Mouse (Mus musculus): Measurements from ENCODE around the gene Dnaja4. TPM values are rescaled to one million over a fixed set of nuclear protein-coding genes. Genes with fewer than 3 reads are reported as not detected.

Gene Dnaja4
- polyA plus RNA-seq (2014; fragmentation: Nextera tagmentation; extraction: Ambion mirVana): 3.7 and 4.3 TPM in 2 replicates

DNA sequence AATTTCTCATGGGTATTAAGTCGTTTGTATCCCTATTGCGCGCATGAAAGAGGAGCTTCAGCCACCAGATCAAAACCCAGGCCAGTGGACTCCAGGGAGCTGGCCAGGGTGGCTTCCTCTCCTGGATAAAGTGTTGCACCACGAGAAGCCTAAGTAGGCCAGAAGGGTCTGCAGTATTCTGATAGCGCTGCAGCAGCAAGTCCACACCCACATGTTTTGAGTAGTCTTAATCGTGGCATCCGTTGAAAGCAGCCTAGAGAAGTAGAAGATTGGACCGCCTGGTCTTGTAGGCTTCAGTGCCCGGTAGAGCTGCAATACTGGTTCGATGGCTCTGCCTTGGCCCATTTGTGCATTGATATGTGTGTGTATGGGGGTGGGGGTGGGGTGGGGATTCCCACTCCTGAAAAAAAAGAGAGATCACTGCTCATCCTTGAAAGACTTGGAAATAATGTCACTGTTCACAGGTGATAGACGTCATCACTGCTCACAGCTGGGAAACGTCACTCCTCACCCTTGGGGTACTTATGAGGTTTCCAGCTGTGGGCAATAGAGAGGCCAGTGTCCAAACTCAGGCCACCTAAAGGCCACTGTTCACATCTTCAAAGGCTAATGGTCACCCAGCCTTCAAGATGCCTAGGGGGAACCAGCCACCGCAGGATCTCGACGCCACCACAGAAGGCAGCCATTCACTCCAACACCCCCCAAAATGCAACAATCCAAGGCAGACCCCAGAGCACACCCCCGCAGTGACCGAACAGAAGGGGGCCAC lies at the start of gene Dnaja4:
Gene Dnaja4, plus strand, starts transcription at position 556 of the 769 bp plus-strand sequence.
- peak within 1 kb of the TSS; percentile 70 for H3K9ac ChIP-seq (ENCODE audit: low read length)
- WGBS: 67% methylated on average over 17 of the region's 17 CpGs
- H3K36me3 ChIP-seq (ENCODE audit: control insufficient read depth, insufficient read depth, low read length): no peaks in the 10 kb centered on the region
- DNase-seq (ENCODE audit: low spot score): no peak
- H3K9me3 ChIP-seq (ENCODE audit: control insufficient read depth, low read length): no peaks in the 10 kb centered on the region; the same call in 1 of the 2 replicates
- H3K27ac ChIP-seq (ENCODE audit: low read depth, low read length): no peak within 1 kb of the TSS
- 0 out of 2 replicates have a peak, but pooled peaks cover 6% of the 10 kb centered on the region for H3K4me1 ChIP-seq (ENCODE audit: control insufficient read depth, insufficient read depth, low read length)
- peak within 1 kb of the TSS; percentile 72 for H3K4me2 ChIP-seq (ENCODE audit: low read depth)
- H3K4me3 ChIP-seq (ENCODE audit: low read depth, low read length): peak within 1 kb of the TSS; percentile 64
- ATAC-seq (ENCODE audit: insufficient read depth, low FRiP score, low TSS enrichment): peak; percentile 20
- peaks cover 28% of the 10 kb centered on the region for H3K27me3 ChIP-seq (ENCODE audit: control insufficient read depth, insufficient read depth, low read length)

DNA sequence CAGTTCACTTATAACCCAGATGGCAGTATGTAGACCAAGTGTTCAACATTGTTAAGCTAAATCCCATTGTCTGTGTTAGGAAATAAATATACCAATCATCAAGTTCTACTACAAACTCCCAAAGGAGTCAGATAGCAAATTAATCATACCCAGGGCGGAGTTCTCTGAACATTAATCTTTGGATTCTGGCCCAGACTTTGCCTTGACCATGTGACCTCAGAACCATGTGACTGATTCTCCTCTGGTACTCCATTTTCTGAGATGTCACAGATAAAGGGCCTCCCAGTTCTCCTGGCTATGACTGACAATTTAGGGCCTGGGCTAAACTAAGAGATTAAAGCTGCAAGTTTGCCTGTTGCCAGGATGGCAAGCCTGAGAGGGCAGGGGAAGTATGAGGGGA lies 49.3 kb upstream of the Dnaja4 start:
- WGBS: 89% methylated on average over 1 of the region's 1 CpGs
- Histone ChIP-seq H3K9me3 (ENCODE audit: control insufficient read depth, low read length) (no peaks in the 10 kb centered on the region), H3K4me3 (ENCODE audit: low read depth, low read length) (no peak overlapping the region), H3K27ac (ENCODE audit: low read depth, low read length) (no peak overlapping the region), H3K9ac (ENCODE audit: low read length) (no peak overlapping the region), H3K4me2 (ENCODE audit: low read depth) (no peak overlapping the region), H3K4me1 (ENCODE audit: control insufficient read depth, insufficient read depth, low read length) (no peaks in the 10 kb centered on the region), H3K36me3 (ENCODE audit: control insufficient read depth, insufficient read depth, low read length) (no peaks in the 10 kb centered on the region), H3K27me3 (ENCODE audit: control insufficient read depth, insufficient read depth, low read length) (no peaks in the 10 kb centered on the region)
- ATAC-seq (ENCODE audit: insufficient read depth, low FRiP score, low TSS enrichment) (no peak), DNase-seq (ENCODE audit: low spot score) (no peak)

DNA sequence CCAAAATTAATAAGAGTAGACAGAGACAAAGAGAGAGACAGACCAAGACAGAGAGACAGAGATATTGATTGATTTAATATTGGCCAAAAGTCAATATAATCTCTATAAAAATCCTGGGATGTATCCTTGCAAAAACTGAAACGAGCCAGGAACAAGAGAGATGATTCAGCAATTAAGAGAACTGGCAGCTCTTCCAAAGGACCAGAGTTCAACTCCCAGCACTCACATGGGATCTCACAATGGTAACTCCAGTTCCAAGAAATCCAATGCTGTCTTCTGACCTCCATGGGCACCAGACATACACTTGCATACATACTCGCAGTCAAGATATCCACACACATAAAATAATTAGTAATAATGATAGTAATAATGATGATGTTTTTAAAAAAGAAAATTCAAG lies 45.9 kb upstream of the Dnaja4 start:
- H3K9me3 ChIP-seq (ENCODE audit: control insufficient read depth, low read length): no peaks in the 10 kb centered on the region
- ATAC-seq (ENCODE audit: insufficient read depth, low FRiP score, low TSS enrichment) (no peak), DNase-seq (ENCODE audit: low spot score) (no peak)
- no peak overlapping the region for H3K4me2 ChIP-seq (ENCODE audit: low read depth)
- H3K4me3 ChIP-seq (ENCODE audit: low read depth, low read length): no peak overlapping the region
- no peaks in the 10 kb centered on the region for H3K36me3 ChIP-seq (ENCODE audit: control insufficient read depth, insufficient read depth, low read length)
- H3K4me1 ChIP-seq (ENCODE audit: control insufficient read depth, insufficient read depth, low read length): no peaks in the 10 kb centered on the region
- H3K27ac ChIP-seq (ENCODE audit: low read depth, low read length): no peak overlapping the region
- WGBS: 85% methylated on average over 2 of the region's 2 CpGs
- H3K27me3 ChIP-seq (ENCODE audit: control insufficient read depth, insufficient read depth, low read length): no peaks in the 10 kb centered on the region
- no peak overlapping the region for H3K9ac ChIP-seq (ENCODE audit: low read length)

DNA sequence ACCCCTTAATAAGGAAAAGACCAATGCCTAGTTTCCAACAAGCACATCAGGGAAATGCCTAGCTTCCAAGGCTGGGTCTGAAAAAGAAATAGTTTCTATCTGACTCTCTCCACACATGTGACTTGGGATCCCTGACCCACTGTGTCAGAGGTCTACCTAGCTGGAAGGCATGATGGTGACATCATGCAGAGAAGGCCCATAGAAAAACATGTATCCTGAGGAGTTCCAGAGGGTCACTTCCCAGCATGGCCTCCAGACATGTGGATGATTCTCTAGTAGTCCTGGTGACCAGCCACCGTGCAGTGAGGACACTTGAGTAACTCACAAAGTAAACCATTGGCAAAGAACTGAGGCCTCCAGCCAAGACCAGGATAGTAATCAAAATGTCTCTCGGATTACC lies 42.8 kb upstream of the Dnaja4 start:
- H3K9me3 ChIP-seq (ENCODE audit: control insufficient read depth, low read length): no peaks in the 10 kb centered on the region
- 75% methylated on average over 2 of the region's 2 CpGs for whole genome bisulfite sequencing
- no peak overlapping the region for H3K4me2 ChIP-seq (ENCODE audit: low read depth)
- no peaks in the 10 kb centered on the region for H3K27me3 ChIP-seq (ENCODE audit: control insufficient read depth, insufficient read depth, low read length)
- no peak overlapping the region for H3K27ac ChIP-seq (ENCODE audit: low read depth, low read length)
- no peak for DNase-seq (ENCODE audit: low spot score)
- no peaks in the 10 kb centered on the region for H3K36me3 ChIP-seq (ENCODE audit: control insufficient read depth, insufficient read depth, low read length)
- H3K4me1 ChIP-seq (ENCODE audit: control insufficient read depth, insufficient read depth, low read length): no peaks in the 10 kb centered on the region
- no peak for ATAC-seq (ENCODE audit: insufficient read depth, low FRiP score, low TSS enrichment)
- no peak overlapping the region for H3K4me3 ChIP-seq (ENCODE audit: low read depth, low read length)
- no peak overlapping the region for H3K9ac ChIP-seq (ENCODE audit: low read length)

DNA sequence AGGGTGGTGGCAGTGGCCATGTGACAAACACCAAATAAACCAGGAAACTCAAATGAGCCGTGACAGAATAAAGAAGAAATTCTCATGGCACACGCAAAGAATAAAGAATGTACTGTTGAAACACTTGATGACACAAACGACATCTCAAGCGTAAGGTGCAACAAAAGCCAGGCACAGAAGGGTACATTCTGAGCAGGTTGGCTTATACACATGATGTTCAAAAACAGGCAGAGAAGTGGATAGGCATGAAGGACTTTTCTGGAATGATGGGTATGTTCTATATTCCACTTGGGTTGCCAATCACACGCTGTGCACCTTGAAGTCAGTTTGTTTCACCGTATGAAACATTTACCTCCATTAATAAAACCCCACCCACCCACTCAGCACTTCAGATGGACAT lies 42.3 kb upstream of the Dnaja4 start:
- H3K9ac ChIP-seq (ENCODE audit: low read length): no peak overlapping the region
- no peaks in the 10 kb centered on the region for H3K36me3 ChIP-seq (ENCODE audit: control insufficient read depth, insufficient read depth, low read length)
- DNase-seq (ENCODE audit: low spot score) (no peak), ATAC-seq (ENCODE audit: insufficient read depth, low FRiP score, low TSS enrichment) (no peak)
- H3K27ac ChIP-seq (ENCODE audit: low read depth, low read length): no peak overlapping the region
- no peaks in the 10 kb centered on the region for H3K27me3 ChIP-seq (ENCODE audit: control insufficient read depth, insufficient read depth, low read length)
- no peak overlapping the region for H3K4me3 ChIP-seq (ENCODE audit: low read depth, low read length)
- H3K4me1 ChIP-seq (ENCODE audit: control insufficient read depth, insufficient read depth, low read length): peaks cover 3% of the 10 kb centered on the region; the same call in 1 of the 2 replicates
- H3K9me3 ChIP-seq (ENCODE audit: control insufficient read depth, low read length): no peaks in the 10 kb centered on the region
- no peak overlapping the region for H3K4me2 ChIP-seq (ENCODE audit: low read depth)
- WGBS: 92% methylated on average over 6 of the region's 6 CpGs

DNA sequence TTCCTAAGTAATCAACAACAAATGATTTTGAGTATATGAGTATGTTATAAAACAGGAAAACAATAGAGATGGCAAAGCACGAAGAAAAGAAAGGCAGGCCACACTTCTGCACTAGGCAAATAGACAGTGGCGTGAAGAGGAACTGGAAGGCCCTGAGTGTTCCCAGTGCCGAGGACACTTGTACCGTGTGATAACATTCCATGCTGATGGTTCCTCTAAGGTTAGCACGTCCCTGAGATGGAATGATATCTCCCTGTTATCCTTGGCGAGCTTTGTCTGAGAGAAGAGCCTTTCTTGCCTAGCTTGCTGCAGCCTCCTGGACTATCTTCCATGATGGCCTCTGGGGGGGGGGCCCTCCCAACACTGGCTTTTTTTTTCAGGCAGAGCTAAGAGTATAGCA lies 39.9 kb upstream of the Dnaja4 start:
- Histone ChIP-seq H3K27ac (ENCODE audit: low read depth, low read length) (no peak overlapping the region), H3K4me3 (ENCODE audit: low read depth, low read length) (no peak overlapping the region), H3K9me3 (ENCODE audit: control insufficient read depth, low read length) (no peaks in the 10 kb centered on the region), H3K36me3 (ENCODE audit: control insufficient read depth, insufficient read depth, low read length) (no peaks in the 10 kb centered on the region), H3K27me3 (ENCODE audit: control insufficient read depth, insufficient read depth, low read length) (no peaks in the 10 kb centered on the region), H3K4me1 (ENCODE audit: control insufficient read depth, insufficient read depth, low read length) (peaks cover 9% of the 10 kb centered on the region; the same call in 1 of the 2 replicates), H3K4me2 (ENCODE audit: low read depth) (no peak overlapping the region), H3K9ac (ENCODE audit: low read length) (no peak overlapping the region)
- ATAC-seq (ENCODE audit: insufficient read depth, low FRiP score, low TSS enrichment) (no peak), DNase-seq (ENCODE audit: low spot score) (no peak)
- WGBS: 84% methylated on average over 6 of the region's 6 CpGs

DNA sequence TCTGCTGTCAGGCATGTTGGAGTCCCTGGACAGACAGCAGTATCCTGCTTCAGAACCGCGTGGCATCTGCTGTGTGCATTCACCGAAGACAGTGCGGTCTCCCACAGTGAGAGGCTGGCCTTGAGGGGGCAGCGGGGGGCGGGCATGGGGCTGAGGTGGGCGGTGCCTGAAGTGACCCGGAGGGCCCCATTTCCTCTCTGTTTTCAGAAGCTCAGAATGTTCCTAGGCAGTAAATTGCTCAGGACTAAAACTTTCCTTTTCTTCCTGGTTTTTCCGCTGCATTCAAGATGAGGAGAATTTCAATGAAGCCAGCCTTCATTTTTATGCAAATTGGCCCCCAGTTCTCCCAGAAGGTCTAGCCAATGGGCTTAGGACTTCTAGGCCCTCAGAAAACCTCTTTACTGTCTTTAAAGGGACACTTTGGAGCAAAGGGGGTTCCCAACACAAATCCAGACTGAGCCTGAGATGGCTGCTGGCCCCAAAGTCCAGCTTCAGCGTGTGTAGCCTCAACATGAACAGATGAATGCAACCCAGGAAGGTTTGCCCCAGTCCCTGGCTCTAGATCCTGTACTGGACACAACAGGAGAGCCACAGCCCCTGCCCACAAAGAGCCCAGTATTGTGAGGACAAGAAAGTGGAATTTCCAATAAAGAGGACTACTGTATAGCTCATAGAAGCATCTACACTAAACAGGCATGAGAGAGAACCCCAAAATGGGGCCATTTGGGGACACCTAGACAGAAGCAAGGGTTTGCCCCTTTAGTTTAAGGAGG lies 36.9 kb upstream of the Dnaja4 start, which contains the start of gene Acsbg1:
Gene Acsbg1, minus strand, starts transcription at position 266 of the 773 bp plus-strand sequence.
- ATAC-seq (ENCODE audit: insufficient read depth, low FRiP score, low TSS enrichment): peak; percentile 88
- H3K9ac ChIP-seq (ENCODE audit: low read length): no peak within 1 kb of the TSS

DNA sequence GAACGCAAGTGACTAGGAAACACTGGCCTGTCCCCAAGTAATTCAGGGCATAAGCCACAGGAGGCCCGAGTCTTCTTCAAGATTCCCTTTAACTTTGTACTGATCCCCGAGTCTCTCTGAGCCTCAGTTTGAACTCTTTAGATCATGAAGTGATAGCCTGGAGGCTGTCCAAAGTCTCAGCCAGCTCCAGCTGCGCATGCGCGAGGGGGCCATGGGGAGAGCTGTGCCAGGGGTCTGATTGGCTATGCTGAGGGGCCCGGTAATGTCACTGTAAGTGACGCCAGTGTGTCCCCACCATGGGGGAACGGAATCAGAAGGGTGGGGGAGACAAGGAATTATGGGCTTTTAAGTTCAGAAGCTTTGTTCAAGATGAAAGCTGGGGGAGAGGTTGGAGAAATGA lies 34.3 kb upstream of the Dnaja4 start:
- WGBS: 84% methylated on average over 9 of the region's 9 CpGs
- DNase-seq (ENCODE audit: low spot score) (no peak), ATAC-seq (ENCODE audit: insufficient read depth, low FRiP score, low TSS enrichment) (no peak)
- H3K36me3 ChIP-seq (ENCODE audit: control insufficient read depth, insufficient read depth, low read length): no peaks in the 10 kb centered on the region
- no peaks in the 10 kb centered on the region for H3K9me3 ChIP-seq (ENCODE audit: control insufficient read depth, low read length)
- no peak overlapping the region for H3K9ac ChIP-seq (ENCODE audit: low read length)
- H3K4me1 ChIP-seq (ENCODE audit: control insufficient read depth, insufficient read depth, low read length): peaks cover 9% of the 10 kb centered on the region; the same call in 1 of the 2 replicates
- H3K27me3 ChIP-seq (ENCODE audit: control insufficient read depth, insufficient read depth, low read length): no peaks in the 10 kb centered on the region
- no peak overlapping the region for H3K4me3 ChIP-seq (ENCODE audit: low read depth, low read length)
- H3K27ac ChIP-seq (ENCODE audit: low read depth, low read length): no peak overlapping the region
- H3K4me2 ChIP-seq (ENCODE audit: low read depth): no peak overlapping the region

More for the DNA sequence above, 36.9 kb upstream of the Dnaja4 start, which contains the start of gene Acsbg1:
- Histone ChIP-seq H3K4me2 (ENCODE audit: low read depth) (peak within 1 kb of the TSS; percentile 35), H3K4me1 (ENCODE audit: control insufficient read depth, insufficient read depth, low read length) (peaks cover 9% of the 10 kb centered on the region; the same call in 1 of the 2 replicates), H3K27ac (ENCODE audit: low read depth, low read length) (0 out of 2 replicates have a peak within 1 kb of the TSS, but pooled peaks have one; percentile 14), H3K36me3 (ENCODE audit: control insufficient read depth, insufficient read depth, low read length) (no peaks in the 10 kb centered on the region), H3K9me3 (ENCODE audit: control insufficient read depth, low read length) (no peaks in the 10 kb centered on the region), H3K4me3 (ENCODE audit: low read depth, low read length) (0 out of 2 replicates have a peak within 1 kb of the TSS, but pooled peaks have one; percentile 2), H3K27me3 (ENCODE audit: control insufficient read depth, insufficient read depth, low read length) (no peaks in the 10 kb centered on the region)
- WGBS: 5% methylated on average over 10 of the region's 10 CpGs
- peak; percentile 41 for DNase-seq (ENCODE audit: low spot score)
